Mouse (Mus musculus) kidney, postnatal 0 days (tissue): ENCODE measurements at regions not wholly inside any gene's neighbourhood (a gene's known extent, or its start where the extent isn't known, plus 50 kb on each side); places are given as distances from the start of the nearest gene placed in this dataset.

Source experiments
- ATAC-seq: fragments of 200-750 bp; cut with Nextera tagmentation; replicated peaks from 2 replicates; pipeline ENCODE4 v1.8.0; 2017; ENCODE audit warnings: low read depth, moderate number of reproducible peaks, moderate TSS enrichment, moderate library complexity; ENCODE audit not compliant: low FRiP score
- DNase-seq: peaks from one replicate; pipeline ENCODE4 v3.0.0-alpha.2; 2016; ENCODE audit warnings: low spot score
- H3K27ac ChIP-seq: fragments of 300-500 bp; sonication (generic); 2 replicates; pipeline ENCODE4 v1.5.1; 2014; ENCODE audit warnings: mild to moderate bottlenecking
- H3K27me3 ChIP-seq: fragments of 300-500 bp; sonication (generic); 2 replicates; pipeline ENCODE4 v1.6.1; 2014; ENCODE audit warnings: low read length, mixed read lengths; ENCODE audit not compliant: insufficient read depth
- H3K36me3 ChIP-seq: fragments of 300-500 bp; sonication (generic); 2 replicates; pipeline ENCODE4 v1.6.1; 2014; ENCODE audit warnings: low read length, mixed read lengths; ENCODE audit not compliant: insufficient read depth
- H3K4me1 ChIP-seq: fragments of 300-500 bp; sonication (generic); replicated peaks from 2 replicates; pipeline ENCODE4 v1.6.1; 2014; ENCODE audit warnings: antibody characterized with exemption, low read length, mixed read lengths; ENCODE audit not compliant: insufficient read depth
- H3K4me2 ChIP-seq: fragments of 300-500 bp; sonication (generic); 2 replicates; pipeline ENCODE4 v1.6.1; 2014; ENCODE audit warnings: mild to moderate bottlenecking, low read length, moderate library complexity, mixed read lengths
- H3K4me3 ChIP-seq: fragments of 300-500 bp; sonication (generic); replicated peaks from 2 replicates; pipeline ENCODE4 v1.5.1; 2014; ENCODE audit warnings: low read depth, low read length
- H3K9ac ChIP-seq: fragments of 300-500 bp; sonication (generic); 2 replicates; pipeline ENCODE4 v1.6.1; 2014; ENCODE audit warnings: low read depth, low read length
- H3K9me3 ChIP-seq: fragments of 300-500 bp; sonication (generic); replicated peaks from 2 replicates; pipeline ENCODE4 v1.6.1; 2016; ENCODE audit warnings: low read length, inconsistent platforms, mixed read lengths
- CTCF ChIP-seq: IDR thresholded peaks from 2 replicates; pipeline ENCODE4 v1.5.1; 2016; ENCODE audit warnings: antibody characterized with exemption, low read depth, mild to moderate bottlenecking, moderate library complexity
- WGBS: fragments of 180-500 bp; shearing (Covaris S2); extraction: QIAGEN DNeasy Blood & Tissue Kit; methylation state at CpG from one replicate; pipeline ENCODE4 v1.1.7; 2014; 5-methylcytosine and 5-hydroxymethylcytosine counted together

DNA sequence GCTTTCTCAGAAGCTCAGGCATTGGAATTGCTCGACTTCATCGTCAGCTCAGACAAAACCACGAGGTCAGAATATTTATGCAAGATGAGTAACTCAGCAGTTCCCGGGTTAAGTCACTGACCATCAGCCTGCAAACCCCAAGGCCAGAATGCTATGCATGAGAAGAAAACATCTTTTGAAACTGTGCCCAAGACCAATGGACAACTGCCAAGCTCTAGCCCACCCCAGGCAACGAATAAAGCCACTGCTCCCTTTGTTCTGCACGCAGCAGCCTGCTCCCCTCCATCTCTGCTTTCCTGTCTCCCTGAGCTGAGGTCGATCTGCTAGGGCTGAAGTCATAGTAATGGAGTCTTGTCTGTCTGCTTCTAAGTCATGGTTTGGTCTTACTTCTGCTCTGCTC lies 61.7 kb upstream of the Gpc1 start:
- 53% methylated on average over 7 of the region's 7 CpGs for WGBS
- DNase-seq: no peak
- H3K4me2 ChIP-seq: no peak overlapping the region

DNA sequence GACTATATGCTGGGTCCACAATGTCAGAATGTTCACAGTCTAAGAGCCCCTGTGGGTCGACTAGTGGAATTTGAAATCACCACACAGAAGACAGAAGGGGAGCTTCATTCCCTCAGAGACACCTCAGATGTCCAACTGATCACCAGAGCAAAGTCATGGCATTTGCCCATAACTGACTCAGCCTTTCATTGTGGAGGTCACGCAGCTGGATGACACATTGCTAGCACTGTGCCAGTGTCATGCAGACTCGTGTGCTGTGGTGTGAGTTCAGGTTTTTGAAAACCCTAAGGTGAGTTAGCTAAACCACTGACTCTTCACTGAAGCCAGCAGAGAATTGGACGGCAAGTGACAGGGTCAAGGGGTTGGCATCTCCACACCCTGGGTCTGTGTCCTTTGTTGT lies 62.3 kb upstream of the Gpc1 start:
- no peak for TF ChIP-seq CTCF
- Histone ChIP-seq H3K27ac (no peak overlapping the region), H3K9ac (no peak overlapping the region), H3K4me3 (no peak overlapping the region), H3K9me3 (no peaks in the 10 kb centered on the region), H3K4me2 (no peak overlapping the region), H3K4me1 (no peaks in the 10 kb centered on the region), H3K36me3 (no peaks in the 10 kb centered on the region), H3K27me3 (no peaks in the 10 kb centered on the region)
- WGBS: 72% methylated on average over 4 of the region's 4 CpGs
- ATAC-seq: no peak
- no peak for DNase-seq

More for the DNA sequence above, 61.7 kb upstream of the Gpc1 start:
- Histone ChIP-seq H3K27ac (no peak overlapping the region), H3K27me3 (no peaks in the 10 kb centered on the region), H3K4me1 (no peaks in the 10 kb centered on the region), H3K9me3 (no peaks in the 10 kb centered on the region), H3K4me3 (no peak overlapping the region), H3K9ac (no peak overlapping the region), H3K36me3 (no peaks in the 10 kb centered on the region)
- TF ChIP-seq CTCF: no peak
- ATAC-seq: no peak

DNA sequence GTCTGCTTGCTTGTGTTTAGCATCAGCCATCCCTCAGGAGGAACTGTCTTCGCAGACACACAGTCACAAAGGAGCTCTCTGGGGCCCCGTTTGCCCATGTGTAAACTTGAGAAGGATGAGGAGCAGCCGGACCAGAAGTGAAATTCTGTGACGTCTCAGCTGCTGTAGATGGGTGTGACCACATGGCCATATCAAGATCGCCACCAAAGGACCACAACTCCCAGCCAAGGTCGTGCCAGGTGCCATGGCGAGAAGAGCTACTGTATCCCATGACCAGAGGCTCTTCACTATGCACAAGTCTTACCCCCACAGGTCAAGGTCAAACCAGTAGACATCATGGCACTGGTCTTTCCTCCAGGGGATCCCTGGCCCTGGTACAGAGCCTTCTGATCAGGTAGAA lies 64.9 kb upstream of the Gpc1 start:
- TF ChIP-seq CTCF: no peak
- Histone ChIP-seq H3K4me1 (no peaks in the 10 kb centered on the region), H3K9me3 (no peaks in the 10 kb centered on the region), H3K9ac (no peak overlapping the region), H3K27ac (no peak overlapping the region), H3K4me2 (no peak overlapping the region), H3K4me3 (no peak overlapping the region), H3K36me3 (no peaks in the 10 kb centered on the region), H3K27me3 (no peaks in the 10 kb centered on the region)
- DNase-seq: no peak
- 73% methylated on average over 7 of the region's 7 CpGs for WGBS
- no peak for ATAC-seq

DNA sequence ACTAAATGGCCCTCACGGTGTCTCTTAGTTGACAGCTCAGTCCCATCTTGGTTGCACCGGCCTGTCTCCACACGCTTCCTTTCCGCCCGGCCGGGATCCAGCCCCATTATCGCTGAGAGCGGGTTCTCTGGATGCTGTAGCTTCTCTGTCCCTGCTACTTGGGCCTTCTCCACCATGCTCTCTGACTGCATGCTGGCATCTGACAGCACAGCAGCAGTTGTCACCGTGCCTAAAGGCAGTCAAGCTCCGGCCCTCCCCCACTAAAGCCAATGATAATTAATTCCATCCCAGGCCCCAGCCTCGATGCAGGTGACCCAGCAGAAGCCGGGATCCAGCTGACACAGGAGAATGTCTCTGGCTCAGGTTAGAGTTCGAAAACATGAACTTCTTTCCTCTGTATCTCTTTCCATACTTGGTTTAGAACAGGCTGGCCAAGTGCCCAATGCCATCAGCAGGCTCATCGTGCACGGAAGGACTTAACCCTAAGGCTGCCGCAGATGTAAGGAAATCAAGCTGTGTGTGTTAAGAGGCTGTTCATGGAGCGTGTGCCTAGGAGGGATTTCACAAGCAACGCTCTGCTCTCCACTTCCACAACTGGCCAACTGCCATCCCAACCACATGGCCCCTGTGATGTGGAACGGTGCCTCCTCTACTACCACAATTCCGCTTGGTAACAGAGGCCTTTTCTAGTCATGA lies 76.5 kb upstream of the Gpc1 start:
- 72% methylated on average over 20 of the region's 20 CpGs for WGBS
- no peak overlapping the region for H3K27ac ChIP-seq
- no peaks in the 10 kb centered on the region for H3K9me3 ChIP-seq
- no peaks in the 10 kb centered on the region for H3K36me3 ChIP-seq
- H3K9ac ChIP-seq: no peak overlapping the region
- H3K4me2 ChIP-seq: no peak overlapping the region
- peaks cover 9% of the 10 kb centered on the region; the same call in 1 of the 2 replicates for H3K4me1 ChIP-seq
- TF ChIP-seq CTCF: no peak
- ATAC-seq (no peak), DNase-seq (no peak)
- no peaks in the 10 kb centered on the region for H3K27me3 ChIP-seq
- H3K4me3 ChIP-seq: no peak overlapping the region

DNA sequence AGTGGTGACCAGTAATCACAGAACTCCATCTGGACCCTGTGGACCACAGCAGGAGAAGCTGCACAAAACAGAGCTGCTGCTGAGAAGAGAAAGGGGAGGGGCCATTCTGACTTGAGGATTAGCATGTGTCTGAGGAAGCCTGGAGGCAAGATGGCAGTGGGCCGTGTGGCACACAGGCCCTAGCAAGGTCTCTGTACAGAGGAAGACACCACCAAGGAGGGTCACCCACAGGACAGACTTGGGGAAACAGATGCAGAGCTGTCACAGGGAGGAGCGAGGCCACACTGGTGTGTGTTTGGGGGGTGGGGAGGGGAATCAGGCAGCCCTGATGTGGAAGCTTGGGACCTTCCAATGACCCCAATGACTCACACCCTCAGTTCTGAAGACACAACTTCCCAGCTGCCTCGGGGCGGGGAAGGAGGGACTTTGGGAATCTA lies 79.7 kb upstream of the Gpc1 start:
- Histone ChIP-seq H3K4me2 (no peak overlapping the region), H3K4me1 (peaks cover 9% of the 10 kb centered on the region; the same call in 1 of the 2 replicates), H3K36me3 (no peaks in the 10 kb centered on the region), H3K9ac (no peak overlapping the region), H3K27ac (no peak overlapping the region), H3K4me3 (no peak overlapping the region), H3K9me3 (no peaks in the 10 kb centered on the region), H3K27me3 (no peaks in the 10 kb centered on the region)
- DNase-seq (peak; percentile 57), ATAC-seq (peak; percentile 53; the same call in 1 of the 2 replicates)
- TF ChIP-seq CTCF: no peak
- 39% methylated on average over 4 of the region's 4 CpGs for WGBS

DNA sequence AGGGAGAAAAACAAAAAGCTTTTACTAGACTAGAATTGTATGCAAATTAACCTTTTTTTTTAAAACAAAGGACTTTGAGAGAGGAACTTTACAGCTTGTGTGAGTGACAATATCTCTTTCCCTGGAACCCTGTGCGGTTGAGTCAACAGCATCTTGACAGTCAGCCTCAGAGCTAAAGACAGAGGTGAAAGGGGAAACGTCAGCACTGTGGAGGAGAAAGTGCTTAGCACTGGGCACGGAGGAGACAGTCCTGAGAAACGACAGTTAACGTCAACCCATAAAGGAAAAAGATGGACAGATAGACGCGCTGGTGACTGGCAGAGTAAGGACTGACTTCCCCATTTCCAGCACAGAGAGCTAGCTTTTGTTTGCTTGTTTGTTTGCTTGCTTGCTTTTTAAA lies 82.0 kb upstream of the Gpc1 start:
- 47% methylated on average over 7 of the region's 7 CpGs for WGBS
- Histone ChIP-seq H3K4me3 (no peak overlapping the region), H3K4me1 (peaks cover 12% of the 10 kb centered on the region; the same call in 1 of the 2 replicates), H3K27me3 (no peaks in the 10 kb centered on the region), H3K27ac (no peak overlapping the region), H3K9me3 (no peaks in the 10 kb centered on the region), H3K36me3 (no peaks in the 10 kb centered on the region), H3K4me2 (no peak overlapping the region), H3K9ac (no peak overlapping the region)
- no peak for TF ChIP-seq CTCF
- no peak for DNase-seq
- ATAC-seq: no peak

DNA sequence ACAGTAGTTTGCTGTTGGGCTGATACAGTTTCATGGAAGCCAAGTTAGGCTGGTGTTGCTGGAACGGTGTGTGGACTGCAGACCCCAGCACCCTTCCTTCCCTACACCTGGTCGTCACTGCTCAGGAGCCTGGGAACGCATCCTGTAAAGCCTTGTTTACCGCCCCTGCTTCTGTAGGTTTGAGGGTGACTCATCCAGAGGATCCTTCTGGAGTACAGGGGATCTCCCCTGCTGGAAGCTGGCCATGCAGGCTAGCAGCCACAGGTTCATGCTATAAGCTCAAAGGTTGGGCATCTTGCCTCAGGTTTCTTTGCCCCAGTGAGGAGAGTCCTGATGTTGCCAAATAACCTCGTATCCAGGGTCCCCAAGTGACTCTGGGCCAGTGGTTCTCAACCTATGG lies 86.2 kb upstream of the Gpc1 start:
- Histone ChIP-seq H3K9ac (no peak overlapping the region), H3K4me1 (0 out of 2 replicates have a peak, but pooled peaks cover 4% of the 10 kb centered on the region), H3K4me3 (no peak overlapping the region), H3K36me3 (no peaks in the 10 kb centered on the region), H3K27me3 (no peaks in the 10 kb centered on the region), H3K9me3 (no peaks in the 10 kb centered on the region), H3K27ac (no peak overlapping the region), H3K4me2 (no peak overlapping the region)
- ATAC-seq: no peak
- no peak for TF ChIP-seq CTCF
- no peak for DNase-seq
- WGBS: 57% methylated on average over 5 of the region's 5 CpGs
